Mouse (Mus musculus) cerebellum, adult 2 months (tissue): ENCODE results near the gene Ago4.

Source experiments
- CTCF ChIP-seq: fragments of 200-500 bp; IDR thresholded peaks from 2 replicates; pipeline ENCODE4 v1.5.1; 2011; ENCODE audit warnings: low read depth, mild to moderate bottlenecking, control low read depth, low read length, moderate library complexity, borderline replicate concordance; ENCODE audit not compliant: insufficient read depth
- POLR2A ChIP-seq: fragments of 200-500 bp; IDR thresholded peaks from 2 replicates; pipeline ENCODE4 v1.6.1; 2011; ENCODE audit warnings: low read length, control low read depth, borderline replicate concordance; ENCODE audit not compliant: insufficient read depth

DNA sequence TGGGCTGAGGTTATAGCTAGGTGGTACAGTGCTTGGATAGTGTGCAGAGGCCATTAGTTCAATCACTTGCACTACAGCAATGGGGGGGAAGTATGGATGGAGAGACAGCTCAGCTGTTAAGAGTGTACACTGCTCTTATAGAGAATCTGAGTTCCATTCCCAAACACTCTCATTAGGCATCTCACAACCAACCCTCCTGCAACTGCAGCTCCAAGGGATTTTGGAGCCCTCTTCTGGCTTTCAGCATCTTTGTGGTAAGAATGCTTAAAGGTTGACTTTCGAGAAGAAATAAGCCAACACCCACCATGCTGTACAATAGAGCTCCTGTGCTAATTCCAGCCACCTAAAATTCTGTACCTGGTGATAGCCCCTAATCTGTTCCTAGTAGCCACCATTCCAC is 47.1 kb downstream of the Ago4 start:
- TF ChIP-seq CTCF (no peak), POLR2A (no peak)
